In genomic region chr17:27803752-27804151, GRCm38 (mm10) we compare ENCODE assay signal across 27 mouse cellular contexts. TPM values are rescaled to one million over a fixed set of nuclear protein-coding genes. Genes with fewer than 3 reads are reported as not detected.
DNase-seq lines count a peak whose midpoint lies in the region; ATAC-seq and TF ChIP-seq lines count a peak whose summit lies in the region.
"Had no signal": no experiment of that assay in that cellular context is flagged by ENCODE, and none has a peak within 500 bp of the region (broad histone marks: within the 10 kb centered on the region; RNA-seq: fewer than 3 reads in every experiment).

No protein-coding gene starts in this region.

- 0 out of 2 replicates have a peak, but pooled peaks have one; percentile 2 for TF ChIP-seq CTCF in hindbrain, postnatal 0 days (IDR thresholded peaks at IDR 0.05; ENCODE audit: low read depth)
- TF ChIP-seq CTCF in liver, postnatal 0 days (IDR thresholded peaks at IDR 0.05; ENCODE audit: low read depth), result peak; percentile 21; the same call in 1 of the 2 replicates
- TF ChIP-seq CTCF in stomach, postnatal 0 days (IDR thresholded peaks at IDR 0.05; ENCODE audit: low read depth), result no peak

- no peaks in the 10 kb centered on the region for H3K27me3 ChIP-seq in hindbrain, postnatal 0 days (ENCODE audit: insufficient read depth, low read length)
- no peaks in the 10 kb centered on the region for H3K27me3 ChIP-seq in hindbrain, embryonic 14.5 days (ENCODE audit: control insufficient read depth, insufficient read depth, low read length)
- no peaks in the 10 kb centered on the region for H3K27me3 ChIP-seq in liver, postnatal 0 days (ENCODE audit: insufficient read depth, low read length)
- no peaks in the 10 kb centered on the region for H3K27me3 ChIP-seq in liver, embryonic 12.5 days (replicated peaks)
- H3K27me3 ChIP-seq in stomach, postnatal 0 days (ENCODE audit: control insufficient read depth, insufficient read depth, low read length), result no peaks in the 10 kb centered on the region
- H3K27me3 ChIP-seq: embryonic facial prominence, embryonic 13.5 days; heart, embryonic 13.5 days; hindbrain, embryonic 15.5 days; limb, embryonic 13.5 days; neural tube, embryonic 15.5 days had no signal

- TF ChIP-seq EP300 in liver, postnatal 0 days (IDR thresholded peaks at IDR 0.05; ENCODE audit: low read depth), result no peak
- TF ChIP-seq EP300 in stomach, postnatal 0 days (optimal IDR thresholded peaks at IDR 0.05), result no peak

- no peak for ATAC-seq in hindbrain, postnatal 0 days
- no peak for ATAC-seq in hindbrain, embryonic 14.5 days (ENCODE audit: low FRiP score)
- no peak for ATAC-seq in liver, postnatal 0 days
- no peak for ATAC-seq in liver, embryonic 12.5 days
- ATAC-seq in stomach, postnatal 0 days (ENCODE audit: low FRiP score, low TSS enrichment), result no peak
- ATAC-seq: activated CD4-positive, CD25-positive, alpha-beta regulatory T cell, adult 4 months; forebrain, embryonic 16.5 days had no signal

- WGBS in hindbrain, postnatal 0 days, result 77% methylated on average over 4 of the region's 4 CpGs
- 71% methylated on average over 4 of the region's 4 CpGs for WGBS in hindbrain, embryonic 14.5 days
- WGBS in liver, postnatal 0 days (ENCODE audit: insufficient replicate concordance), result 65% methylated on average over 4 of the region's 4 CpGs
- WGBS in liver, embryonic 12.5 days (ENCODE audit: insufficient replicate concordance), result 63% methylated on average over 4 of the region's 4 CpGs
- 76% methylated on average over 4 of the region's 4 CpGs for WGBS in stomach, postnatal 0 days

- H3K27ac ChIP-seq in hindbrain, postnatal 0 days, result no peak overlapping the region
- H3K27ac ChIP-seq in hindbrain, embryonic 14.5 days, result no peak overlapping the region
- H3K27ac ChIP-seq in liver, postnatal 0 days (ENCODE audit: low read depth), result no peak overlapping the region
- H3K27ac ChIP-seq in liver, embryonic 12.5 days, result no peak overlapping the region
- H3K27ac ChIP-seq in stomach, postnatal 0 days (replicated peaks), result no peak overlapping the region
- H3K27ac ChIP-seq: embryonic facial prominence, embryonic 13.5 days; heart, embryonic 13.5 days; hindbrain, embryonic 15.5 days; limb, embryonic 13.5 days; liver, embryonic 14.5 days; macrophage; neural tube, embryonic 15.5 days had no signal

- H3K4me1 ChIP-seq in hindbrain, postnatal 0 days (ENCODE audit: insufficient read depth, low read length), result peaks cover 7% of the 10 kb centered on the region; the same call in 1 of the 2 replicates
- H3K4me1 ChIP-seq in hindbrain, embryonic 14.5 days (replicated peaks; ENCODE audit: control insufficient read depth, insufficient read depth, low read length), result no peaks in the 10 kb centered on the region; the same call in 1 of the 2 replicates
- H3K4me1 ChIP-seq in liver, postnatal 0 days (ENCODE audit: insufficient read depth), result peaks cover 37% of the 10 kb centered on the region
- peaks cover 77% of the 10 kb centered on the region for H3K4me1 ChIP-seq in liver, embryonic 12.5 days
- no peaks in the 10 kb centered on the region; the same call in 1 of the 2 replicates for H3K4me1 ChIP-seq in stomach, postnatal 0 days (replicated peaks; ENCODE audit: control insufficient read depth, insufficient read depth)

- no peak overlapping the region for H3K4me2 ChIP-seq in hindbrain, postnatal 0 days (ENCODE audit: low read depth, low read length)
- H3K4me2 ChIP-seq in hindbrain, embryonic 14.5 days (replicated peaks), result no peak overlapping the region
- H3K4me2 ChIP-seq in liver, postnatal 0 days (ENCODE audit: low read depth, low read length), result no peak overlapping the region
- H3K4me2 ChIP-seq in liver, embryonic 12.5 days, result no peak overlapping the region
- H3K4me2 ChIP-seq in stomach, postnatal 0 days (replicated peaks; ENCODE audit: low read depth), result no peak overlapping the region
- H3K4me2 ChIP-seq: embryonic facial prominence, embryonic 13.5 days; heart, embryonic 13.5 days; hindbrain, embryonic 15.5 days; limb, embryonic 13.5 days; neural tube, embryonic 15.5 days had no signal

- H3K9me3 ChIP-seq in hindbrain, postnatal 0 days (ENCODE audit: low read length), result no peaks in the 10 kb centered on the region
- H3K9me3 ChIP-seq in hindbrain, embryonic 14.5 days (ENCODE audit: control insufficient read depth, low read length), result no peaks in the 10 kb centered on the region
- H3K9me3 ChIP-seq in liver, postnatal 0 days (ENCODE audit: low read length), result no peaks in the 10 kb centered on the region
- no peaks in the 10 kb centered on the region; the same call in 1 of the 2 replicates for H3K9me3 ChIP-seq in liver, embryonic 12.5 days (replicated peaks)
- H3K9me3 ChIP-seq in stomach, postnatal 0 days (ENCODE audit: control insufficient read depth, low read length), result no peaks in the 10 kb centered on the region
- H3K9me3 ChIP-seq: embryonic facial prominence, embryonic 13.5 days; heart, embryonic 13.5 days; hindbrain, embryonic 15.5 days; limb, embryonic 13.5 days; neural tube, embryonic 15.5 days had no signal

- no peaks in the 10 kb centered on the region for H3K36me3 ChIP-seq in hindbrain, postnatal 0 days (ENCODE audit: insufficient read depth, low read length)
- H3K36me3 ChIP-seq in hindbrain, embryonic 14.5 days (replicated peaks; ENCODE audit: control insufficient read depth, insufficient read depth), result no peaks in the 10 kb centered on the region
- H3K36me3 ChIP-seq in liver, postnatal 0 days (replicated peaks; ENCODE audit: insufficient read depth, low read length), result no peaks in the 10 kb centered on the region; the same call in 1 of the 2 replicates
- H3K36me3 ChIP-seq in liver, embryonic 12.5 days, result peaks cover 6% of the 10 kb centered on the region; the same call in 1 of the 2 replicates
- no peaks in the 10 kb centered on the region for H3K36me3 ChIP-seq in stomach, postnatal 0 days (ENCODE audit: control insufficient read depth, insufficient read depth, low read length)
- H3K36me3 ChIP-seq: embryonic facial prominence, embryonic 13.5 days; heart, embryonic 13.5 days; hindbrain, embryonic 15.5 days; limb, embryonic 13.5 days; neural tube, embryonic 15.5 days had no signal

- no peak overlapping the region for H3K4me3 ChIP-seq in hindbrain, postnatal 0 days (ENCODE audit: low read length)
- H3K4me3 ChIP-seq in hindbrain, embryonic 14.5 days (replicated peaks; ENCODE audit: low read length), result no peak overlapping the region
- H3K4me3 ChIP-seq in liver, postnatal 0 days (ENCODE audit: low read depth, low read length), result no peak overlapping the region
- H3K4me3 ChIP-seq in liver, embryonic 12.5 days, result no peak overlapping the region
- no peak overlapping the region for H3K4me3 ChIP-seq in stomach, postnatal 0 days (ENCODE audit: low read depth, low read length)
- H3K4me3 ChIP-seq: embryonic facial prominence, embryonic 13.5 days; heart, embryonic 13.5 days; hindbrain, embryonic 15.5 days; limb, embryonic 13.5 days; neural tube, embryonic 15.5 days had no signal

- DNase-seq in hindbrain, postnatal 0 days (ENCODE audit: low spot score), result no peak
- DNase-seq in hindbrain, embryonic 14.5 days (ENCODE audit: low spot score), result no peak
- DNase-seq in liver, postnatal 0 days, result no peak
- DNase-seq in adrenal gland, adult 8-10 months, result peak; percentile 69
- DNase-seq in adrenal gland, postnatal 36 days, result peak; percentile 68 to 74
- DNase-seq in stomach, postnatal 0 days (ENCODE audit: low spot score), result no peak
- DNase-seq: B cell, adult 2 months; cerebellum, adult 11-12 months; cerebellum, adult 9-11 months; heart, postnatal 10 days; kidney, adult 8-10 months; kidney, postnatal 14 days; layer of hippocampus, adult 9-11 months; midbrain, embryonic 14.5 days; retina, postnatal 1 day; right cerebral cortex, postnatal 14 days; thymus, postnatal 14 days had no signal

- H3K9ac ChIP-seq in hindbrain, postnatal 0 days (replicated peaks; ENCODE audit: low read length), result no peak overlapping the region
- no peak overlapping the region for H3K9ac ChIP-seq in hindbrain, embryonic 14.5 days
- H3K9ac ChIP-seq in liver, postnatal 0 days (replicated peaks), result no peak overlapping the region
- no peak overlapping the region for H3K9ac ChIP-seq in liver, embryonic 12.5 days
- H3K9ac ChIP-seq in stomach, postnatal 0 days (ENCODE audit: low read length), result no peak overlapping the region
- H3K9ac ChIP-seq: embryonic facial prominence, embryonic 13.5 days; hindbrain, embryonic 15.5 days; limb, embryonic 13.5 days; liver, embryonic 14.5 days; neural tube, embryonic 15.5 days had no signal

RNA-seq across cellular contexts. Expression of gene D17Wsu92e, which starts 16.7 kb away (rescaled TPM):
- total RNA-seq in hindbrain, postnatal 0 days (2014; rRNA removed), result 73.4 and 89.6 TPM in 2 replicates
- 10.3 and 10.5 TPM in 2 replicates for polyA plus RNA-seq in hindbrain, postnatal 0 days (2015; fragmentation: Nextera tagmentation; extraction: Ambion mirVana)
- polyA plus RNA-seq in hindbrain, embryonic 14.5 days (2014; fragmentation: Nextera tagmentation; extraction: Ambion mirVana), result 11.1 and 12.2 TPM in 2 replicates
- polyA plus RNA-seq in liver, postnatal 0 days (2015; fragmentation: Nextera tagmentation; extraction: Ambion mirVana), result 23.8 and 24.7 TPM in 2 replicates
- polyA plus RNA-seq in liver, embryonic 12.5 days (2016; fragmentation: Nextera tagmentation; extraction: Ambion mirVana), result 17.1 and 19.5 TPM in 2 replicates
- total RNA-seq in adrenal gland, adult 8-10 months (2022), result 100 to 1,000 TPM; 149 to 177 (median 165) TPM
- 100 to 1,000 TPM; 160 to 185 TPM for total RNA-seq in adrenal gland, postnatal 36 days (2021)
- 23.3 and 25.4 TPM in 2 replicates for polyA plus RNA-seq in stomach, postnatal 0 days (2015; fragmentation: Nextera tagmentation; extraction: Ambion mirVana)

RNA-seq across cellular contexts. Expression of gene Snrpc, which starts 34.2 kb away (rescaled TPM):
- total RNA-seq in hindbrain, postnatal 0 days (2014; rRNA removed), result 124 and 146 TPM in 2 replicates
- polyA plus RNA-seq in hindbrain, postnatal 0 days (2015; fragmentation: Nextera tagmentation; extraction: Ambion mirVana), result 235 TPM in 2 replicates
- 202 and 223 TPM in 2 replicates for polyA plus RNA-seq in hindbrain, embryonic 14.5 days (2014; fragmentation: Nextera tagmentation; extraction: Ambion mirVana)
- polyA plus RNA-seq in liver, postnatal 0 days (2015; fragmentation: Nextera tagmentation; extraction: Ambion mirVana), result 96.2 and 99.0 TPM in 2 replicates
- 200 and 212 TPM in 2 replicates for polyA plus RNA-seq in liver, embryonic 12.5 days (2016; fragmentation: Nextera tagmentation; extraction: Ambion mirVana)
- total RNA-seq in adrenal gland, adult 8-10 months (2022), result 10 to 100 TPM; 58.4 to 66.3 (median 59.3) TPM
- 10 to 100 TPM; 84.2 to 85.8 TPM for total RNA-seq in adrenal gland, postnatal 36 days (2021)
- 163 and 179 TPM in 2 replicates for polyA plus RNA-seq in stomach, postnatal 0 days (2015; fragmentation: Nextera tagmentation; extraction: Ambion mirVana)

RNA-seq across cellular contexts. Expression of gene Uhrf1bp1, which starts 52.5 kb away (rescaled TPM):
- total RNA-seq in hindbrain, postnatal 0 days (2014; rRNA removed), result 18.1 and 19.9 TPM in 2 replicates
- 3.4 and 3.6 TPM in 2 replicates for polyA plus RNA-seq in hindbrain, postnatal 0 days (2015; fragmentation: Nextera tagmentation; extraction: Ambion mirVana)
- polyA plus RNA-seq in hindbrain, embryonic 14.5 days (2014; fragmentation: Nextera tagmentation; extraction: Ambion mirVana), result 8.2 and 8.9 TPM in 2 replicates
- polyA plus RNA-seq in liver, postnatal 0 days (2015; fragmentation: Nextera tagmentation; extraction: Ambion mirVana), result 1.6 and 2.2 TPM in 2 replicates
- polyA plus RNA-seq in liver, embryonic 12.5 days (2016; fragmentation: Nextera tagmentation; extraction: Ambion mirVana), result 4.5 and 5.0 TPM in 2 replicates
- total RNA-seq in adrenal gland, adult 8-10 months (2022), result 10 to 100 TPM; 35.3 to 36.2 (median 35.8) TPM
- total RNA-seq in adrenal gland, postnatal 36 days (2021), result 10 to 100 TPM; 26.8 to 33.4 TPM
- polyA plus RNA-seq in stomach, postnatal 0 days (2015; fragmentation: Nextera tagmentation; extraction: Ambion mirVana), result 1.3 and 1.4 TPM in 2 replicates

Comparison
In these comparisons a context has a peak if more than half of its experiments do, and no peak if none do; other contexts are left out.
1. DNase-seq: peak in adrenal gland, adult 8-10 months (single experiment) and adrenal gland, postnatal 36 days (2 of 2); none in hindbrain, postnatal 0 days (single experiment), hindbrain, embryonic 14.5 days (single experiment), liver, postnatal 0 days (single experiment) and stomach, postnatal 0 days (single experiment).